Mouse (Mus musculus) megakaryocyte, embryonic 14.5 days (primary cell): ENCODE measurements around the gene Rab4a.

Experiments used
- FLI1 ChIP-seq: IDR thresholded peaks from 2 replicates; pipeline ENCODE4 v1.6.1; 2012; ENCODE audit warnings: low read length, inconsistent platforms, mixed read lengths
- GATA1 ChIP-seq: IDR thresholded peaks from 3 replicates; pipeline ENCODE4 v1.6.1; 2012; ENCODE audit warnings: mixed read lengths, low read length, inconsistent platforms, borderline replicate concordance

DNA sequence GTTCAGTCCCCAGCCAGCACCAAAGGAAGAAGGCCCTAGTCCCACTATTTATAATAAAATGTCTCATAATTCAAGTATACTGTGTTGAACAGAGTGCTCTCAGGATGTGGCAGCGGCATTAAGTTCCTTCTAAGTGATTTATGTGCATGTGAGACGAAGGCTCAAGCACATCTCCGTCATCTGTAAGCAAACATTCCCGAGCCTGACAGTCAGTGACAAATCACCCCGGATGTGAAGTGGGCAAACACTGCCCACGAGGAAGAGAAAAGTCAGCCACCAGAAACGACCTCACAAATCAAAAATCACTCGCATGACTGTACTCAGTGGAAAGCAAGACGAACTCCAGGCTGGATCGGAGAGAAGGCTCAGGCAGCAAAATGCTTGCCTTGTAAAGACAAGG lies 11.9 kb upstream of the Rab4a start:
- TF ChIP-seq GATA1 (no peak), FLI1 (no peak)
